Mouse (Mus musculus) ES-E14 (cell line): ENCODE data around the gene Mx1. TPM values are rescaled to one million over a fixed set of nuclear protein-coding genes. Genes with fewer than 3 reads are reported as not detected.

Experiments
- DNase-seq: peaks from one replicate; pipeline ENCODE4 v3.0.0-alpha.2; 2013; ENCODE audit warnings: low read depth, low spot score
- H3K27ac ChIP-seq: 2 replicates; pipeline ENCODE4 v1.5.1; 2012; ENCODE audit warnings: low read depth, mild to moderate bottlenecking, low read length, moderate library complexity, mixed read lengths; ENCODE audit not compliant: poor library complexity, insufficient read depth, severe bottlenecking
- H3K36me3 ChIP-seq: 2 replicates; pipeline ENCODE4 v1.6.1; 2012; ENCODE audit warnings: mild to moderate bottlenecking, low read length, moderate library complexity, mixed read lengths; ENCODE audit not compliant: control insufficient read depth, poor library complexity, insufficient read depth, severe bottlenecking
- H3K4me1 ChIP-seq, 2 experiments: fragments of 150-350 bp in 1 of 2; sonication (generic) in 1 of 2; 2 replicates each; pipeline ENCODE4 v1.6.1; 2012; ENCODE audit warnings: low read length in 2 of 2, mild to moderate bottlenecking in 1 of 2, mixed read lengths in 1 of 2; ENCODE audit not compliant: control insufficient read depth in 2 of 2, insufficient read depth in 2 of 2, poor library complexity in 1 of 2
- H3K4me3 ChIP-seq, 2 experiments: fragments of 150-350 bp in 1 of 2; sonication (generic) in 1 of 2; 2 replicates each; pipeline ENCODE4 v1.5.1; 2012; ENCODE audit warnings: low read length in 2 of 2, low read depth in 1 of 2, mild to moderate bottlenecking in 1 of 2, mixed read lengths in 1 of 2; ENCODE audit not compliant: insufficient read depth in 1 of 2, poor library complexity in 1 of 2, severe bottlenecking in 1 of 2
- H3K9ac ChIP-seq: 2 replicates; pipeline ENCODE4 v1.6.1; 2012; ENCODE audit warnings: low read depth, mild to moderate bottlenecking, low read length, mixed read lengths; ENCODE audit not compliant: poor library complexity, insufficient read depth, severe bottlenecking
- H3K9me3 ChIP-seq: fragments of 150-350 bp; sonication (generic); 2 replicates; pipeline ENCODE4 v1.6.1; 2012; ENCODE audit warnings: low read depth, mild to moderate bottlenecking, low read length; ENCODE audit not compliant: control insufficient read depth, insufficient read depth
- CHD2 ChIP-seq: IDR thresholded peaks from 2 replicates; pipeline ENCODE4 v1.6.1; 2014; ENCODE audit warnings: mild to moderate bottlenecking, low read depth, low read length, inconsistent platforms
- HCFC1 ChIP-seq: IDR thresholded peaks from 2 replicates; pipeline ENCODE4 v1.6.1; 2012; ENCODE audit warnings: low read length, inconsistent platforms, borderline replicate concordance; ENCODE audit not compliant: insufficient read depth
- MAFK ChIP-seq: IDR thresholded peaks from 2 replicates; pipeline ENCODE4 v1.6.1; 2014; ENCODE audit warnings: mild to moderate bottlenecking, low read depth, low read length, inconsistent platforms; ENCODE audit not compliant: insufficient read depth
- ZC3H11A ChIP-seq: IDR thresholded peaks from 2 replicates; pipeline ENCODE4 v1.6.1; 2012; ENCODE audit warnings: low read depth, mild to moderate bottlenecking, inconsistent platforms, low read length, borderline replicate concordance
- ZNF384 ChIP-seq: IDR thresholded peaks from 2 replicates; pipeline ENCODE4 v1.6.1; 2012; ENCODE audit warnings: low read depth, low read length, inconsistent platforms
- in situ Hi-C, 2 experiments: fragments of 600-800 bp; cut with MboI; formaldehyde crosslinking; loops; one replicate each; pipeline ENCODE4 v1.15.1; 2025; ENCODE audit warnings: low sequenced_read_pairs in 2 of 2, inconsistent platforms in 1 of 2; ENCODE audit not compliant: unreplicated experiment in 2 of 2
- total RNA-seq: library from RNA; depleted of rRNA; stranded (reverse); fragments of 300-350 nt; gene quantifications from 2 replicates; pipeline ENCODE4 v1.2.3, GENCODE M21; 2012; rRNA removed

Gene Mx1
- total RNA-seq, 1 experiment, result 0.36 TPM

DNA sequence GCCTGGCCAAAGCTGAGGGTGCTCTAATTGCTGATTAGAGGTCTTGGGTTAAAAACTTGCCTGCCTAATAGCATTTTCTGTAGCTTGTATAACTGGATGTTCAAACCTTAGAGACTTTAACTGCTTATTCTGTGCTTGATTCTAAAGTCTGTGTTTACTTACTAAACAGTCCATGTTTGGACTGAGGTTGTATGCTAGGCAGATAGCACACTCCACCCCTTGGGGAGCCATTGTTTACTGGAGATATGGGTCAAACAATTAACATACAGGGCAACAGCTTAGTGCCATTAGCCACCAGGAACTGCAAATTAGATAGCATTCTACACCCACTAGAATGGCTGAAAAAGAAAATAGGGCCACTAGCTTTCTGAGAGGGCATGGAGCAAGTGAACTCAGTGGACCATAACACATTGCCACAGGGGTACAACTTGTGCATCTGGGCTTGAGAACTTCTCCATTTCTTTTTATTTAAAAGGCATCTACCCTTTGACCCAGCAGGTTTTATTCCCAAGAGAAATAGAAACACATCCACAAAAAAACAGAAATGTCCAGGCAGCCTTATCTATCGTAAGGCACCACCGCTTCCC lies 64.7 kb downstream of the Mx1 start:
- H3K4me3 ChIP-seq, result no peak overlapping the region
- no peaks in the 10 kb centered on the region for H3K4me1 ChIP-seq
- in situ Hi-C loops, result no loop called here
- H3K27ac ChIP-seq, result no peak overlapping the region
- no peaks in the 10 kb centered on the region for H3K9me3 ChIP-seq
- TF ChIP-seq ZC3H11A, result no peak
- no peak for TF ChIP-seq HCFC1
- no peak for TF ChIP-seq MAFK
- TF ChIP-seq CHD2, result no peak
- TF ChIP-seq ZNF384, result no peak
- no peaks in the 10 kb centered on the region for H3K36me3 ChIP-seq
- no peak for DNase-seq
- H3K9ac ChIP-seq, result no peak overlapping the region

Other genes starting within 250 kb of the Mx1 start
- gene Bace2, start 106.2 kb downstream of the Mx1 start, total RNA-seq, result 0.11 and 0.54 TPM in 2 replicates
- gene Fam3b, start 51.9 kb upstream of the Mx1 start, total RNA-seq, result 0.90 and 2.5 TPM in 2 replicates
- gene Tmprss2, start 148.3 kb upstream of the Mx1 start, total RNA-seq, result 1.4 and 1.7 TPM in 2 replicates